10 mouse cellular contexts compared by ENCODE assay signal in genomic region chr15:80742991-80743474, GRCm38 (mm10). TPM values are rescaled to one million over a fixed set of nuclear protein-coding genes. Genes with fewer than 3 reads are reported as not detected.
DNase-seq lines count a peak whose midpoint lies in the region; ATAC-seq and TF ChIP-seq lines count a peak whose summit lies in the region.
"Had no signal": no experiment of that assay in that cellular context is flagged by ENCODE, and none has a peak within 500 bp of the region (broad histone marks: within the 10 kb centered on the region; RNA-seq: fewer than 3 reads in every experiment).

No protein-coding gene starts in this region.

- no peaks in the 10 kb centered on the region for H3K27me3 ChIP-seq in heart, embryonic 13.5 days (replicated peaks)
- H3K27me3 ChIP-seq in intestine, embryonic 16.5 days (replicated peaks; ENCODE audit: control insufficient read depth, insufficient read depth, low read length): no peaks in the 10 kb centered on the region
- H3K27me3 ChIP-seq in small intestine, adult 2 months (ENCODE audit: control insufficient read depth, insufficient read depth, low read length): no peaks in the 10 kb centered on the region
- H3K27me3 ChIP-seq in hindbrain, embryonic 12.5 days: no peaks in the 10 kb centered on the region
- no peaks in the 10 kb centered on the region for H3K27me3 ChIP-seq in hindbrain, embryonic 10.5 days (ENCODE audit: insufficient read depth, poor library complexity, severe bottlenecking)

- no peak for DNase-seq in heart, postnatal 10 days
- DNase-seq in gastrocnemius, postnatal 14 days: no peak
- DNase-seq in hindbrain, embryonic 10.5 days (ENCODE audit: low spot score): no peak
- DNase-seq: kidney, postnatal 14 days had no signal

- H3K9me3 ChIP-seq in heart, embryonic 13.5 days: no peaks in the 10 kb centered on the region
- no peaks in the 10 kb centered on the region for H3K9me3 ChIP-seq in intestine, embryonic 16.5 days (ENCODE audit: control insufficient read depth, low read length)
- no peaks in the 10 kb centered on the region for H3K9me3 ChIP-seq in hindbrain, embryonic 12.5 days (replicated peaks)
- no peaks in the 10 kb centered on the region for H3K9me3 ChIP-seq in hindbrain, embryonic 10.5 days
- H3K9me3 ChIP-seq: G1E had no signal

- H3K4me2 ChIP-seq in heart, embryonic 13.5 days: 0 out of 2 replicates have a peak overlapping the region, but pooled peaks have one; percentile 31
- no peak overlapping the region for H3K4me2 ChIP-seq in intestine, embryonic 16.5 days (ENCODE audit: low read depth, low read length)
- H3K4me2 ChIP-seq in hindbrain, embryonic 12.5 days (replicated peaks): no peak overlapping the region

- TF ChIP-seq CTCF in small intestine, adult 2 months (IDR thresholded peaks at IDR 0.05; ENCODE audit: extremely low read depth, insufficient read length, insufficient replicate concordance, low read depth, low read length): no peak

- intact Hi-C loops in heart, postnatal 10 days (cut with DNase I): no loop called here
- intact Hi-C loops in gastrocnemius, postnatal 14 days (cut with DNase I; ENCODE audit: low total_unique reads): no loop called here

- ATAC-seq in heart, embryonic 13.5 days (ENCODE audit: extremely low read depth, insufficient number of reproducible peaks, low FRiP score, low TSS enrichment): no peak
- peak; percentile 30 for ATAC-seq in activated CD4-positive, CD25-positive, alpha-beta regulatory T cell, adult 4 months
- ATAC-seq in intestine, embryonic 16.5 days: peak; percentile 84
- ATAC-seq in hindbrain, embryonic 12.5 days (ENCODE audit: low FRiP score): no peak

- H3K36me3 ChIP-seq in heart, embryonic 13.5 days: no peaks in the 10 kb centered on the region
- no peaks in the 10 kb centered on the region for H3K36me3 ChIP-seq in intestine, embryonic 16.5 days (ENCODE audit: control insufficient read depth, insufficient read depth, low read length)
- H3K36me3 ChIP-seq in small intestine, adult 2 months (ENCODE audit: control insufficient read depth, insufficient read depth, low read length): no peaks in the 10 kb centered on the region
- no peaks in the 10 kb centered on the region for H3K36me3 ChIP-seq in hindbrain, embryonic 12.5 days
- H3K36me3 ChIP-seq in hindbrain, embryonic 10.5 days: no peaks in the 10 kb centered on the region

- peaks cover 20% of the 10 kb centered on the region for H3K4me1 ChIP-seq in heart, embryonic 13.5 days
- peaks cover 5% of the 10 kb centered on the region; the same call in 1 of the 2 replicates for H3K4me1 ChIP-seq in intestine, embryonic 16.5 days (ENCODE audit: control insufficient read depth, insufficient read depth, low read length)
- H3K4me1 ChIP-seq in small intestine, adult 2 months (ENCODE audit: control insufficient read depth, insufficient read depth, insufficient read length, low read length): peaks cover 12% of the 10 kb centered on the region; the same call in 1 of the 2 replicates
- H3K4me1 ChIP-seq in hindbrain, embryonic 12.5 days: no peaks in the 10 kb centered on the region
- no peaks in the 10 kb centered on the region for H3K4me1 ChIP-seq in hindbrain, embryonic 10.5 days (replicated peaks)

- no peak overlapping the region for H3K27ac ChIP-seq in heart, embryonic 13.5 days (replicated peaks)
- H3K27ac ChIP-seq in intestine, embryonic 16.5 days (ENCODE audit: low read length): no peak overlapping the region
- peak overlapping the region; percentile 72 for H3K27ac ChIP-seq in small intestine, adult 2 months (ENCODE audit: insufficient read depth, low read depth, low read length)
- H3K27ac ChIP-seq in hindbrain, embryonic 12.5 days: no peak overlapping the region
- H3K27ac ChIP-seq in hindbrain, embryonic 10.5 days: no peak overlapping the region

- H3K9ac ChIP-seq in heart, embryonic 13.5 days: no peak overlapping the region
- no peak overlapping the region for H3K9ac ChIP-seq in intestine, embryonic 16.5 days (ENCODE audit: low read depth, low read length)
- no peak overlapping the region for H3K9ac ChIP-seq in hindbrain, embryonic 12.5 days

- H3K4me3 ChIP-seq in heart, embryonic 13.5 days: no peak overlapping the region
- H3K4me3 ChIP-seq in intestine, embryonic 16.5 days (ENCODE audit: low read length): no peak overlapping the region
- H3K4me3 ChIP-seq in small intestine, adult 2 months (ENCODE audit: low read depth, low read length): no peak overlapping the region
- H3K4me3 ChIP-seq in hindbrain, embryonic 12.5 days: no peak overlapping the region
- H3K4me3 ChIP-seq in hindbrain, embryonic 10.5 days: no peak overlapping the region

- TF ChIP-seq POLR2A in small intestine, adult 2 months (IDR thresholded peaks at IDR 0.05; ENCODE audit: low read depth, low read length): no peak

- WGBS in heart, embryonic 13.5 days: 79% methylated on average over 3 of the region's 3 CpGs
- 79% methylated on average over 3 of the region's 3 CpGs for WGBS in intestine, embryonic 16.5 days
- 45% methylated on average over 3 of the region's 3 CpGs for WGBS in small intestine, adult 2 months
- WGBS in hindbrain, embryonic 12.5 days: 91% methylated on average over 3 of the region's 3 CpGs
- WGBS in hindbrain, embryonic 10.5 days: 86% methylated on average over 3 of the region's 3 CpGs

RNA-seq across cellular contexts. Expression of gene Tnrc6b, which starts 31.9 kb away (rescaled TPM):
- 23.8 and 24.2 TPM in 2 replicates for polyA plus RNA-seq in heart, embryonic 13.5 days (2015; fragmentation: Nextera tagmentation; extraction: Ambion mirVana)
- total RNA-seq in heart, postnatal 10 days (2021): 10 to 100 TPM; 56.1 to 56.4 TPM
- polyA plus RNA-seq in activated CD4-positive, CD25-positive, alpha-beta regulatory T cell, adult 4 months (2017; shearing (Covaris generic)): 10 to 100 TPM; 35.6 to 58.6 TPM
- 18.0 and 18.2 TPM in 2 replicates for polyA plus RNA-seq in intestine, embryonic 16.5 days (2015; fragmentation: Nextera tagmentation; extraction: Ambion mirVana)
- 7.5 and 13.3 TPM in 2 replicates for polyA plus RNA-seq in small intestine, adult 2 months (2012; rRNA removed)
- 10 to 100 TPM; 40.6 to 45.7 TPM for total RNA-seq in gastrocnemius, postnatal 14 days (2021)
- 52.2 and 55.6 TPM in 2 replicates for polyA plus RNA-seq in hindbrain, embryonic 12.5 days (2016; fragmentation: Nextera tagmentation; extraction: Ambion mirVana)
- polyA plus RNA-seq in hindbrain, embryonic 10.5 days (2016; fragmentation: Nextera tagmentation; extraction: Ambion mirVana): 42.7 and 43.3 TPM in 2 replicates

Comparison
In these comparisons a context has a peak if more than half of its experiments do, and no peak if none do; other contexts are left out.
1. ATAC-seq: peak in activated CD4-positive, CD25-positive, alpha-beta regulatory T cell, adult 4 months (single experiment) and intestine, embryonic 16.5 days (single experiment); none in heart, embryonic 13.5 days (single experiment) and hindbrain, embryonic 12.5 days (single experiment).